Mouse (Mus musculus) C2C12 (cell line): Measurements from ENCODE around the gene Kif14. TPM values are rescaled to one million over a fixed set of nuclear protein-coding genes. Genes with fewer than 3 reads are reported as not detected.
A peak's percentile ranks its signal among the peaks of the same experiment; 100 is the strongest.

Source experiments
- H3K27me3 ChIP-seq: one replicate; pipeline ENCODE4 v1.6.1; 2011; ENCODE audit not compliant: control insufficient read depth, insufficient read depth, insufficient read length
- H3K36me3 ChIP-seq: one replicate; pipeline ENCODE4 v1.6.1; 2011; ENCODE audit not compliant: control insufficient read depth, insufficient read depth
- H3K4me3 ChIP-seq: one replicate; pipeline ENCODE4 v1.5.1; 2011; ENCODE audit warnings: mild to moderate bottlenecking, control low read depth; ENCODE audit not compliant: poor library complexity, insufficient read depth, severe bottlenecking
- H3K79me2 ChIP-seq: one replicate; pipeline ENCODE4 v1.6.1; 2011; ENCODE audit not compliant: control insufficient read depth, insufficient read depth
- H3K79me3 ChIP-seq: one replicate; pipeline ENCODE4 v1.6.1; 2011; ENCODE audit warnings: low read depth, control low read depth
- H3ac ChIP-seq: one replicate; pipeline ENCODE3; 2011; ENCODE audit warnings: low read depth; ENCODE audit not compliant: control insufficient read depth, insufficient read length
- CEBPB ChIP-seq: IDR thresholded peaks from one replicate; pipeline ENCODE4 v1.6.1; 2011; ENCODE audit warnings: low read depth, mild to moderate bottlenecking, control low read depth, moderate library complexity
- CTCF ChIP-seq: IDR thresholded peaks from one replicate; pipeline ENCODE4 v1.5.1; 2011; ENCODE audit not compliant: control insufficient read depth, insufficient read depth, insufficient read length
- FOSL1 ChIP-seq: IDR thresholded peaks from one replicate; pipeline ENCODE4 v1.8.0; 2011; ENCODE audit warnings: mild to moderate bottlenecking, low read length; ENCODE audit not compliant: poor library complexity, insufficient read depth, severe bottlenecking
- MAX ChIP-seq: IDR thresholded peaks from one replicate; pipeline ENCODE4 v1.6.1; 2011; ENCODE audit warnings: mild to moderate bottlenecking, control low read depth
- MYOD1 ChIP-seq: IDR thresholded peaks from one replicate; pipeline ENCODE4 v1.6.1; 2011; ENCODE audit warnings: low read depth; ENCODE audit not compliant: control insufficient read depth, insufficient read length
- MYOG ChIP-seq: IDR thresholded peaks from one replicate; pipeline ENCODE4 v1.6.1; 2011; ENCODE audit not compliant: control insufficient read depth, insufficient read length; ENCODE audit errors: extremely low read depth
- USF1 ChIP-seq: IDR thresholded peaks from one replicate; pipeline ENCODE4 v1.6.1; 2011; ENCODE audit warnings: low read depth, mild to moderate bottlenecking, control low read depth, moderate library complexity
- polyA plus RNA-seq: library from polyadenylated mRNA; unstranded; fragments of >200 nt; fragmentation: generic; extraction: Trizol; gene quantifications from one replicate; pipeline ENCODE4 v1.2.1, GENCODE M21; 2012; ENCODE audit warnings: missing spikeins

Kif14 gene
- polyA plus RNA-seq, 1 experiment, result 2.8 TPM

- Histone ChIP-seq H3ac (no peak overlapping the region), H3K27me3 (no peaks in the 10 kb centered on the region), H3K36me3 (peaks cover 33% of the 10 kb centered on the region), H3K79me2 (no peaks in the 10 kb centered on the region), H3K79me3 (no peaks in the 10 kb centered on the region), H3K4me3 (no peak overlapping the region)
- TF ChIP-seq CTCF, result peak; percentile 23
- TF ChIP-seq MAX, result no peak
- no peak for TF ChIP-seq CEBPB
- TF ChIP-seq USF1, result no peak
These were observed 55.3 kb downstream of the Kif14 start for GRCm38 (mm10) chr1:136521363-136521937.

GRCm38 (mm10) chr1:136524917-136525316 is 58.8 kb downstream of the Kif14 start:
- Histone ChIP-seq H3K79me2 (no peaks in the 10 kb centered on the region), H3K36me3 (peaks cover 47% of the 10 kb centered on the region), H3K4me3 (no peak overlapping the region), H3ac (no peak overlapping the region), H3K27me3 (no peaks in the 10 kb centered on the region), H3K79me3 (no peaks in the 10 kb centered on the region)
- peak; percentile 49 for TF ChIP-seq CTCF
- no peak for TF ChIP-seq MYOD1
- no peak for TF ChIP-seq CEBPB

- no peaks in the 10 kb centered on the region for H3K79me2 ChIP-seq
- H3K79me3 ChIP-seq, result no peaks in the 10 kb centered on the region
- no peak overlapping the region for H3ac ChIP-seq
- no peak overlapping the region for H3K4me3 ChIP-seq
- no peaks in the 10 kb centered on the region for H3K27me3 ChIP-seq
- no peak for TF ChIP-seq MAX
- no peak for TF ChIP-seq FOSL1
- no peak for TF ChIP-seq CEBPB
- TF ChIP-seq USF1, result no peak
- TF ChIP-seq MYOD1, result no peak
- TF ChIP-seq CTCF, result no peak
- TF ChIP-seq MYOG, result no peak
- H3K36me3 ChIP-seq, result peaks cover 45% of the 10 kb centered on the region
These were observed 59.7 kb downstream of the Kif14 start for GRCm38 (mm10) chr1:136525818-136526217.

GRCm38 (mm10) chr1:136527163-136527562 is 61.0 kb downstream of the Kif14 start:
- no peak for TF ChIP-seq CTCF
- no peak for TF ChIP-seq MAX
- TF ChIP-seq CEBPB, result no peak
- no peak for TF ChIP-seq FOSL1
- TF ChIP-seq USF1, result no peak
- TF ChIP-seq MYOG, result no peak
- TF ChIP-seq MYOD1, result no peak
- H3K36me3 ChIP-seq, result peaks cover 36% of the 10 kb centered on the region

GRCm38 (mm10) chr1:136532556-136532955 is 66.4 kb downstream of the Kif14 start:
- TF ChIP-seq CEBPB (no peak), MAX (no peak), MYOD1 (no peak), FOSL1 (no peak), MYOG (no peak), USF1 (no peak), CTCF (no peak)
- Histone ChIP-seq H3K79me2 (no peaks in the 10 kb centered on the region), H3K27me3 (no peaks in the 10 kb centered on the region), H3ac (no peak overlapping the region), H3K79me3 (no peaks in the 10 kb centered on the region), H3K36me3 (peaks cover 15% of the 10 kb centered on the region), H3K4me3 (no peak overlapping the region)

More at GRCm38 (mm10) chr1:136527163-136527562, 61.0 kb downstream of the Kif14 start:
- no peak overlapping the region for H3K4me3 ChIP-seq
- H3ac ChIP-seq, result no peak overlapping the region
- no peaks in the 10 kb centered on the region for H3K79me2 ChIP-seq
- H3K27me3 ChIP-seq, result no peaks in the 10 kb centered on the region
- no peaks in the 10 kb centered on the region for H3K79me3 ChIP-seq

DNA sequence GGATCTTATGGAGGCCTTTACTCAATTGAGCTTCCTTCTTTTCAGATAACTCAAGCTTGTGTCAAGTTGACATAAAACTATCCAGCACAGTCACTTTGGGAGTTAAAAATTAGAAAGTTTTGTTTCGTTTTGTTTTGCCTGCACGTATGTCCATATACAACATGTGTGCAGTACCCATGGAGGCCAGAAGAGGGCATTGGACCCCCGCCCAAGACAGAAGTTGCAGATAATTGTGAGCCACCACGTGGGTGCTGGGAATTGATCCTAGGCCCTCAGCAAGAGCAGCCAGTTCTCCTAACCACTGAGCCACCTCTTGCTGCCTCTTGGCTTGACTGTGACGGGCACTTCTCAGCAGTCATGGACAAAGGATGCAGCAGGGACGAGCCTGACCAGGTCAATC is 70.8 kb downstream of the Kif14 start:
- Histone ChIP-seq H3K27me3 (no peaks in the 10 kb centered on the region), H3K79me3 (no peaks in the 10 kb centered on the region), H3K4me3 (no peak overlapping the region), H3K36me3 (no peaks in the 10 kb centered on the region), H3K79me2 (no peaks in the 10 kb centered on the region), H3ac (no peak overlapping the region)
- TF ChIP-seq CEBPB (no peak), MYOG (no peak), MAX (no peak), USF1 (no peak), FOSL1 (no peak), MYOD1 (no peak), CTCF (no peak)
